Mouse (Mus musculus): ENCODE data around the gene Tvp23a.

Tvp23a gene

GRCm38 (mm10) chr16:10447264-10447594 lies at the start of gene Tvp23a:
Gene Tvp23a (minus strand): TSS chr16:10447362.
- peak; percentile 79 for DNase-seq

- no peak for DNase-seq
These were observed 48.7 kb upstream of the Tvp23a start for GRCm38 (mm10) chr16:10495824-10496298.

GRCm38 (mm10) chr16:10492587-10492986 lies 45.4 kb upstream of the Tvp23a start:
- no peak for DNase-seq

- no peak for DNase-seq
These were observed 44.6 kb upstream of the Tvp23a start for GRCm38 (mm10) chr16:10491716-10492115.

- no peak for DNase-seq
These were observed 43.5 kb upstream of the Tvp23a start for GRCm38 (mm10) chr16:10490503-10491150.

- no peak for DNase-seq
These were observed 42.8 kb upstream of the Tvp23a start for GRCm38 (mm10) chr16:10489904-10490457.

- no peak for DNase-seq
These were observed 42.3 kb upstream of the Tvp23a start for GRCm38 (mm10) chr16:10489483-10489882.

GRCm38 (mm10) chr16:10488769-10489481 lies 41.8 kb upstream of the Tvp23a start:
- no peak for DNase-seq

- no peak for DNase-seq
These were observed 40.8 kb upstream of the Tvp23a start for GRCm38 (mm10) chr16:10487895-10488493.

- DNase-seq: no peak
These were observed 39.8 kb upstream of the Tvp23a start for GRCm38 (mm10) chr16:10486993-10487392.

- no peak for DNase-seq
These were observed 35.2 kb upstream of the Tvp23a start for GRCm38 (mm10) chr16:10482343-10482742.

- no peak for DNase-seq
These were observed 32.7 kb upstream of the Tvp23a start, which contains the start of gene Ciita for GRCm38 (mm10) chr16:10479857-10480256. Gene Ciita (plus strand): TSS chr16:10480059.

GRCm38 (mm10) chr16:10475919-10476318 lies 28.8 kb upstream of the Tvp23a start:
- DNase-seq: no peak

- DNase-seq: peak; percentile 40
These were observed 27.8 kb upstream of the Tvp23a start for GRCm38 (mm10) chr16:10474956-10475355.

- no peak for DNase-seq
These were observed 24.8 kb upstream of the Tvp23a start for GRCm38 (mm10) chr16:10471950-10472349.

GRCm38 (mm10) chr16:10468201-10468600 lies 21.0 kb upstream of the Tvp23a start:
- DNase-seq: no peak

GRCm38 (mm10) chr16:10467391-10468107 lies 20.4 kb upstream of the Tvp23a start:
- no peak for DNase-seq

GRCm38 (mm10) chr16:10465011-10465681 lies 18.0 kb upstream of the Tvp23a start:
- DNase-seq: peak; percentile 18

GRCm38 (mm10) chr16:10461178-10461577 lies 14.0 kb upstream of the Tvp23a start:
- no peak for DNase-seq

- no peak for DNase-seq
These were observed 13.0 kb upstream of the Tvp23a start for GRCm38 (mm10) chr16:10460188-10460587.

GRCm38 (mm10) chr16:10454583-10454974 lies 7.4 kb upstream of the Tvp23a start:
- no peak for DNase-seq

GRCm38 (mm10) chr16:10453872-10454582 lies 6.9 kb upstream of the Tvp23a start:
- DNase-seq: no peak
